Mouse (Mus musculus): ENCODE measurements at regions not wholly inside any gene's neighbourhood (a gene's known extent, or its start where the extent isn't known, plus 50 kb on each side); places are given as distances from the start of the nearest gene placed in this dataset.

DNA sequence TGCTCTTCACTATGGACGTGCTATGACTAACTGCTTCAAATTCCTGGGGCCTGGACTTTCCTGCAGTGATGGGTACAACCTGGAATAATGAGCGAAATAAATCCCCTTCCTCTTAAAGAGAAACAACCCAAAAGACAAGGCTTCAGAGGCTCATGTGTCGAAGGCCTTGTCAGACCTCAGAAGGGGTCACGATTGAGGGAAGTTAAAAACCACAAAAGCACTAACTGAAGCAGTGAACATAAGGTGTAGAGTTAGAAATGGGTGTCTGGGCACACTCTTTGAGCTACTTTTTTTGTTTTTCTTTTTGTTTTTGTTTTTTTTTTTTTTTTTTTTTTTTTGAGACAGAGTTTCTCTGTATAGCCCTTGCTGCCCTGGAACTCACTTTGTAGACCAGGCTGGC, 59.5 kb downstream of the Bhlhe40 start:
- TF ChIP-seq ZNF384 (IDR thresholded peaks at IDR 0.05; ENCODE audit: low read depth, low read length) (no peak), ZC3H11A (IDR thresholded peaks at IDR 0.05; ENCODE audit: borderline replicate concordance, low read depth, low read length) (no peak), MAFK (IDR thresholded peaks at IDR 0.05; ENCODE audit: insufficient read depth, low read depth, low read length) (no peak), HCFC1 (IDR thresholded peaks at IDR 0.05; ENCODE audit: borderline replicate concordance, insufficient read depth, low read length) (no peak)

All from ES-E14 (cell line).